Mouse (Mus musculus) large intestine, adult 2 months (tissue): Measurements from ENCODE around the gene Mindy2. TPM values are rescaled to one million over a fixed set of nuclear protein-coding genes. Genes with fewer than 3 reads are reported as not detected.
A peak's percentile ranks its signal among the peaks of the same experiment; 100 is the strongest.

ENCODE experiments used
- DNase-seq: peaks from one replicate; pipeline ENCODE4 v3.0.0-alpha.2; 2012; ENCODE audit warnings: low read depth, low spot score
- WGBS: fragments of 180-500 bp; shearing (Covaris S2); methylation state at CpG from one replicate; pipeline ENCODE4 v1.1.7; 2018; 5-methylcytosine and 5-hydroxymethylcytosine counted together
- polyA plus RNA-seq: library from polyadenylated mRNA; depleted of rRNA; stranded (reverse); fragments of >200 nt; gene quantifications from 2 replicates; pipeline ENCODE4 v1.2.3, GENCODE M21; 2012

Gene Mindy2
- polyA plus RNA-seq, 1 experiment: 2.8 TPM

- WGBS: 27% methylated on average over 6 of the region's 6 CpGs
- no peak for DNase-seq
Observed at GRCm38 (mm10) chr9:70670381-70670780, 13.4 kb upstream of the Mindy2 start.

DNA sequence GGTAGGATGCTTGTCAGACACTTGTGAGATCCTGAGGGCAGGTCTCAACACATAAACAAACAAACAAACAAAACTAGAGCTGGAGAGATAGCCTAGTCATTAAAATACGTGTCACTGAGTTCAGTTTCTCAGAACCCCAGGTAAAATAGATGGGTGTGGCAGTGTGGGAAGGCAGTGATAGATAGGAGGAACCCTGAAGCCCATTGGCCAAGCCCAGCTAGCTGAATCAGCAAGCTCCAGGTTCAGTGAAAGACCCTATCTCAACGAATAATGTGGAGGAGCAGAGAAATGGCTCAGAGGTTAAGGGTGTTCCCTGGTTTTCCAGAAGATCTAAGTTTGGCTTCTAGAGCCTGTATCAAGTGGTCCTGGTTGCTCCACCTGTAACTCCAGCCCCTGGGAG is 12.2 kb upstream of the Mindy2 start:
- WGBS: 46% methylated on average over 2 of the region's 2 CpGs
- no peak for DNase-seq

DNA sequence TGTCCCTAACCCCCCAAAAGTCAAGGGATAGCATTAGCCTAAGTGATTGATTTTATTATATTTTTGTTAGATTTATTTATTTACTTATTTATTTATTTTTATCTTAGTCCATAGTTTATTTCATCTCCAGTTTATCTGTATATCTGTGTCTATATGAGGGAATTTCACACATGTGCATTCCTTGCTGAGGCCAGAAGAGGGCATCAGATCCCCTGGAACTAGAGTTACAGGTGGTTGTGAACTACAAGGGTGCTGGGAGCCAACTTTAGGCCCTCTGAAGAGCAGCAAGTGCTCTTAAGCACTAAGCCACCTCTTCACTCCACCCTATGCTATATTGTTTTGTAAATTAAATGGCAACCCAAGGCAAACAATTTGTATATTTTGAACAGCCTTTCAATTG is 11.1 kb upstream of the Mindy2 start:
- DNase-seq: no peak

DNA sequence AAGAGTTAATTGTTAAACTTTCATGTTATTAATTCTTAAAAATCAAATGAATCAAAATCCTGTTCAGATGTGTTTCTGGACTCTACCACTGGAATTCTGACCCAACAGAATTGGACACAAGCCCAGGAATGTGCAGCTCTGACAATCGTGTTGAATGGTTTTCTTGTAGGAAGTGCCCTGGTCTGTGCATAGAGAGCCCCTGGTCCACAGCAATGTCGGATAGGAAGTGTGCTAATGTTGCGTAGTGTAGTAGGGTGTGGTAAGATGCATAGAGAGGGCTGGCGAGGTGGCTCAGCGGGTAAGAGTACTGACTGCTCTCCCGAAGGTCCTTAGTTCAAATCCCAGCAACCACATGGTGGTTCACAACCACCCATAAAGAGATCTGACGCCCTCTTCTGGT is 9.8 kb upstream of the Mindy2 start:
- DNase-seq: no peak

GRCm38 (mm10) chr9:70665372-70666145 is 8.6 kb upstream of the Mindy2 start:
- DNase-seq: no peak
- 70% methylated on average over 16 of the region's 16 CpGs for WGBS

More for the DNA sequence above, 9.8 kb upstream of the Mindy2 start:
- 64% methylated on average over 7 of the region's 7 CpGs for WGBS

- DNase-seq: no peak
- WGBS: 84% methylated on average over 4 of the region's 4 CpGs
Observed at GRCm38 (mm10) chr9:70664847-70665246, 7.9 kb upstream of the Mindy2 start.

DNA sequence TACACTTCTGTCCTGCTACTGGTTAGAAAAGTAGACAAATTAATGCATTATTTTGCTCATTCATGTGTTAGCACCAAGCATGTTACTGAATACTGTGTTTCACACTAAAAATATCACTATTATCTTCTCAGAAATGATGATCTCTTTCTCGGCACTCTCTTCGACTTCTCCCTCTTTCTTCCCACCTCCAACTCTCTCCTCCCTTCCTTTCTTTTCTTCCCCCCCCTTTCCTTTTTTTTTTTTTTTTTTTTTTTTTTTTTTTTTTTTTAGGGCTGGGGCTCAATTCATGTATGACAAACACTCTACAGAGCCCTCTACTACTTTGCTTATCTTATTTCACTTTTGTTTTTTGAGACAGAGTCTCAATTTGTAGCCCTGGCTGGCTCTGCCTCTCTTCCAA is 1.3 kb upstream of the Mindy2 start:
- 56% methylated on average over 2 of the region's 2 CpGs for WGBS
- DNase-seq: no peak

- peak; percentile 65 for DNase-seq
- WGBS: under 1% methylated on average over 67 of the region's 72 CpGs
Observed at GRCm38 (mm10) chr9:70656130-70657007, 605 bp downstream of the Mindy2 start, which contains the start of gene Gm10642. Gm10642 (plus strand) TSS chr9:70656251.

DNA sequence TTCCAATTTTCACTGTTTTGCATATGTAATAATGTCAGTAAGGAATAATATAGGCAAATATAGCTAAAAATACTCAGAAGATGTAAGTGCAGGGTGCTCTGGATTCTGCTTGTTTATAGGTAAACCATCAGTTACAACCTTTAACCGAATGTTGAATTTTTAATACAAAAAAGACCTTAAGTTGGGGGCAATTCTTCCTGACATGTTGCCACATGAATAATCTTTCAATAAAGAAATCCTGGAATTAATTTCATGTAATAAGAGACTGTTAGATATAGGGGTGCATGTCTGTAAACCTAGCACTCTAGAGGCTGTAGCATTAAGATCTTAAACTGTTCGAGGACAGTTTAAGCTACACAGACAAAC is 1.2 kb downstream of the Mindy2 start:
- DNase-seq: no peak
- 18% methylated on average over 2 of the region's 2 CpGs for WGBS

DNA sequence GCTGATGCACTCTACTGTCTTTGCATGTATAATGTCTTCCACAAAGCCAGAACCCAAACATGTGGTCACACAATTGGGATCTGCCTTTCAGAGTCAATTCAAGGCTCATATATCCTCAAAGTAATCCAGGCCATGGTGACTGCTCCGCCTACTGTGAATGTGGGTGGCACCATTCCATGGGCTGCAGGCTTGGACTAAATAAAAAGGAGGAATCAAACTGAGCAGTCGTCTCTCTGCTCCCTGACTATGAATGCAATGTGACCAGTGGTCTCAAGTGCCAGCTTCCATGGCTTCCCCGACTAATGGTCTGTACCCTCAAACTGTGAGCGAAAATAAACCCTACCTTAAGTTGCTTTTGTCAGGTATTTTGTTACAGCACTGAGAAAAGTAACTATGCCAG is 2.5 kb downstream of the Mindy2 start:
- DNase-seq: no peak
- 61% methylated on average over 4 of the region's 4 CpGs for WGBS

GRCm38 (mm10) chr9:70653875-70654274 is 3.1 kb downstream of the Mindy2 start:
- DNase-seq: no peak
- WGBS: 46% methylated on average over 2 of the region's 2 CpGs

DNA sequence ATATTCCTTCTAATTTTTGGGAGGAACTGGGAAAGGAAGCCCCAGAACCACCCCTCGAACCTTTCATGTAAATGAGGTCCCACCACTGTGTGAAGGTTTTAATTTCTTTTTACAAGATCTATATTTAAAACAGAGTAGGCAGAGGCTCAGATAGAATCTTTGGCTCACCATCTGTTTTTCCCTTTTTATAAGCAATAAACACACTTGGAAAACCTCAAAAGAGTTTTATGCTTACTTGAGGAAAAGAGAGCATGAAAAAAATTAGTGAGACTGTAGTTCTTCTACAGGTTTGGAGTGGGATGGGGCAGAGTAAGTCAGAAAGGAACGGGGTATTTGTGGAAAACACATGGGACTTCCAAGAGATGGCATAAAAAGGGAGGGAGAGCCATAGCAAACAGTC is 4.8 kb downstream of the Mindy2 start:
- WGBS: 65% methylated on average over 2 of the region's 2 CpGs
- no peak for DNase-seq

GRCm38 (mm10) chr9:70650994-70651393 is 6.0 kb downstream of the Mindy2 start:
- 94% methylated on average over 1 of the region's 1 CpGs for WGBS
- no peak for DNase-seq

- WGBS: 82% methylated on average over 2 of the region's 2 CpGs
- DNase-seq: no peak
Observed at GRCm38 (mm10) chr9:70650260-70650659, 6.7 kb downstream of the Mindy2 start.

- no peak for DNase-seq
- WGBS: 39% methylated on average over 2 of the region's 2 CpGs
Observed at GRCm38 (mm10) chr9:70636748-70637147, 20.2 kb downstream of the Mindy2 start.

- DNase-seq: no peak
- 47% methylated on average over 5 of the region's 5 CpGs for WGBS
Observed at GRCm38 (mm10) chr9:70631665-70632064, 25.3 kb downstream of the Mindy2 start.

- no peak for DNase-seq
- WGBS: 90% methylated on average over 2 of the region's 2 CpGs
Observed at GRCm38 (mm10) chr9:70629711-70630110, 27.3 kb downstream of the Mindy2 start.

GRCm38 (mm10) chr9:70611026-70611673 is 45.8 kb downstream of the Mindy2 start:
- no peak for DNase-seq
- 69% methylated on average over 3 of the region's 3 CpGs for WGBS

DNA sequence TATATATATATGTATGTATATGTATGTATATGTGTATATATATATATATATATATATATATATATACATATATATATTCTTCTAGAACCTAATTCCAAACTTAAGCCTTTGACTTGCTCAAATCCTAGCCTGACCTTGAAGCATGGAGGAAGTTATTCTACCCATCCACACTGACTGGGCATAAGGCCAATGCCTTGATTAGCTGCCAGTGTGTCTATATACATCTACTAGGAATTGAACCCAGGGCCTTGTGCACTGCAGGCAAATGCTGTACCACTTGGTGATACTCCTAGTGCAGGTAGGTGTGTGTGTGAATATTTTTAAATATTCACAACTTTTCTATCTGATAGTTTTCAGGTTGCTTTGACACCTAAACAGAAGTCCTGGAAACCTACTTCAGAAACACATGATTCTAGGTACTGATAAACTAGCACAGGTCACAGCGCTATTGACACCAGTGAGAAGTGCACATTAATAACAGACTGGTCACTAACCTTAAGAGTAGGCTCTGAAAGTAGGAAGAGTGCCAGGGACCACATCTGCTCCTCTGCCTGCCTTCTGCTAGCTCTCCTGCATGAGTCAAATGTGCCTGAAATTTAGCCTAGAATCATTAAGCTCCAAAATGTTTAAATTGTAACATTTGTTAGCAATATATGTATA is 54.7 kb downstream of the Mindy2 start:
- peak; percentile 3 for DNase-seq
- 92% methylated on average over 1 of the region's 1 CpGs for WGBS

- no peak for DNase-seq
- WGBS: 92% methylated on average over 2 of the region's 2 CpGs
Observed at GRCm38 (mm10) chr9:70598271-70598670, 58.7 kb downstream of the Mindy2 start.
